Mouse (Mus musculus): ENCODE data around the gene Foxp1.

DNA sequence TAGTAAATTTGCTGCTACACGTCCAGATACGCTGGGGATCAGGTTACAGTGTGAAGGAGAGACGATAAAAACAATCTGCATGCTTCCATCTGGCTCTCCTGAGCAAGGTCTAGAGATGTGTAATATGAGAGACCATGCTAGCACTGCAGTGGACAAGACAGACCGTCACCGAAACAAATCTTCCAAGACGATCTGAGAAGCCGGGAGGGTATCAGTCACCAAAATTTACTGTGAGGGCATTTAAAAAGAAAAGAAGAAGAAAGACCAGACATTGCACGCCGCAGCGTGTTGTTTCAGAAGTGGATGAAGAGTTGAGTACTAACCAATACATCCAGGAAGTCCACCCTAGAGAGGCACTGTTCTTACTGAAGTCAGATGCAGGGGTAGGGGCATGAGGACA, 39.0 kb downstream of the Foxp1 start:
- TF ChIP-seq CTCF (IDR thresholded peaks at IDR 0.05; ENCODE audit: low read depth, low read length) (no peak), GATA1 (IDR thresholded peaks at IDR 0.05; ENCODE audit: borderline replicate concordance, low read length) (no peak)

All from G1E (cell line).